Mouse (Mus musculus): ENCODE data around the gene Impg1.

Impg1 gene

GRCm38 (mm10) chr9:80465381-80465780 is at the start of gene Impg1:
Gene Impg1, minus strand, starts transcription at chr9:80465481.
- no peak for DNase-seq (ENCODE audit: extremely low spot score, low spot score)

- DNase-seq (ENCODE audit: extremely low spot score, low spot score), result no peak
These were observed 44.3 kb upstream of the Impg1 start for GRCm38 (mm10) chr9:80509464-80510153.

GRCm38 (mm10) chr9:80504496-80505012 is 39.3 kb upstream of the Impg1 start:
- DNase-seq (ENCODE audit: extremely low spot score, low spot score), result no peak

GRCm38 (mm10) chr9:80491591-80491990 is 26.3 kb upstream of the Impg1 start:
- DNase-seq (ENCODE audit: extremely low spot score, low spot score), result no peak

GRCm38 (mm10) chr9:80460420-80460819 is 4.9 kb downstream of the Impg1 start:
- no peak for DNase-seq (ENCODE audit: extremely low spot score, low spot score)

GRCm38 (mm10) chr9:80450467-80451261 is 14.6 kb downstream of the Impg1 start:
- no peak for DNase-seq (ENCODE audit: extremely low spot score, low spot score)

- no peak for DNase-seq (ENCODE audit: extremely low spot score, low spot score)
These were observed 24.1 kb downstream of the Impg1 start for GRCm38 (mm10) chr9:80441096-80441710.

GRCm38 (mm10) chr9:80391404-80391803 is 73.9 kb downstream of the Impg1 start:
- no peak for DNase-seq (ENCODE audit: extremely low spot score, low spot score)

GRCm38 (mm10) chr9:80391002-80391401 is 74.3 kb downstream of the Impg1 start:
- DNase-seq (ENCODE audit: extremely low spot score, low spot score), result no peak

- no peak for DNase-seq (ENCODE audit: extremely low spot score, low spot score)
These were observed 77.4 kb downstream of the Impg1 start for GRCm38 (mm10) chr9:80387890-80388289.

- DNase-seq (ENCODE audit: extremely low spot score, low spot score), result no peak
These were observed 78.8 kb downstream of the Impg1 start for GRCm38 (mm10) chr9:80386492-80386891.

- peak; percentile 19 for DNase-seq (ENCODE audit: extremely low spot score, low spot score)
These were observed 79.3 kb downstream of the Impg1 start for GRCm38 (mm10) chr9:80386000-80386399.

- DNase-seq (ENCODE audit: extremely low spot score, low spot score), result no peak
These were observed 82.6 kb downstream of the Impg1 start for GRCm38 (mm10) chr9:80382711-80383110.

- DNase-seq (ENCODE audit: extremely low spot score, low spot score), result no peak
These were observed 85.1 kb downstream of the Impg1 start for GRCm38 (mm10) chr9:80380078-80380645.

GRCm38 (mm10) chr9:80374100-80374499 is 91.2 kb downstream of the Impg1 start:
- no peak for DNase-seq (ENCODE audit: extremely low spot score, low spot score)

GRCm38 (mm10) chr9:80373304-80373739 is 92.0 kb downstream of the Impg1 start:
- DNase-seq (ENCODE audit: extremely low spot score, low spot score), result no peak

GRCm38 (mm10) chr9:80368636-80369035 is 96.6 kb downstream of the Impg1 start:
- no peak for DNase-seq (ENCODE audit: extremely low spot score, low spot score)

GRCm38 (mm10) chr9:80367520-80368204 is 97.6 kb downstream of the Impg1 start:
- DNase-seq (ENCODE audit: extremely low spot score, low spot score), result no peak

- DNase-seq (ENCODE audit: extremely low spot score, low spot score), result no peak
These were observed 105.2 kb downstream of the Impg1 start for GRCm38 (mm10) chr9:80360063-80360462.

GRCm38 (mm10) chr9:80351678-80352331 is 113.5 kb downstream of the Impg1 start:
- DNase-seq (ENCODE audit: extremely low spot score, low spot score), result peak; percentile 26

- no peak for DNase-seq (ENCODE audit: extremely low spot score, low spot score)
These were observed 114.0 kb downstream of the Impg1 start for GRCm38 (mm10) chr9:80351295-80351677.
